Mouse (Mus musculus): ENCODE results near the gene Tph2.

Gene Tph2

GRCm38 (mm10) chr10:115143641-115144040 is 41.2 kb downstream of the Tph2 start:
- no peak for DNase-seq (ENCODE audit: low read depth, low spot score)

GRCm38 (mm10) chr10:115137016-115137415 is 47.8 kb downstream of the Tph2 start:
- no peak for DNase-seq (ENCODE audit: low read depth, low spot score)

- no peak for DNase-seq (ENCODE audit: low read depth, low spot score)
Observed at GRCm38 (mm10) chr10:115127907-115128306, 56.9 kb downstream of the Tph2 start.

- no peak for DNase-seq (ENCODE audit: low read depth, low spot score)
Observed at GRCm38 (mm10) chr10:115125550-115125949, 59.3 kb downstream of the Tph2 start.

GRCm38 (mm10) chr10:115125027-115125426 is 59.8 kb downstream of the Tph2 start:
- DNase-seq (ENCODE audit: low read depth, low spot score), result no peak

- no peak for DNase-seq (ENCODE audit: low read depth, low spot score)
Observed at GRCm38 (mm10) chr10:115107666-115108540, 76.9 kb downstream of the Tph2 start.

GRCm38 (mm10) chr10:115104175-115104574 is 80.6 kb downstream of the Tph2 start:
- no peak for DNase-seq (ENCODE audit: low read depth, low spot score)

GRCm38 (mm10) chr10:115099890-115100580 is 84.8 kb downstream of the Tph2 start:
- no peak for DNase-seq (ENCODE audit: low read depth, low spot score)

- DNase-seq (ENCODE audit: low read depth, low spot score), result peak; percentile 7
Observed at GRCm38 (mm10) chr10:115097163-115097562, 87.7 kb downstream of the Tph2 start.

- DNase-seq (ENCODE audit: low read depth, low spot score), result no peak
Observed at GRCm38 (mm10) chr10:115096191-115096590, 88.6 kb downstream of the Tph2 start.

GRCm38 (mm10) chr10:115078232-115078631 is 106.6 kb downstream of the Tph2 start:
- no peak for DNase-seq (ENCODE audit: low read depth, low spot score)

- no peak for DNase-seq (ENCODE audit: low read depth, low spot score)
Observed at GRCm38 (mm10) chr10:115069123-115069911, 115.5 kb downstream of the Tph2 start.

- no peak for DNase-seq (ENCODE audit: low read depth, low spot score)
Observed at GRCm38 (mm10) chr10:115063936-115064335, 120.9 kb downstream of the Tph2 start.

GRCm38 (mm10) chr10:115061498-115061897 is 123.3 kb downstream of the Tph2 start:
- no peak for DNase-seq (ENCODE audit: low read depth, low spot score)

- no peak for DNase-seq (ENCODE audit: low read depth, low spot score)
Observed at GRCm38 (mm10) chr10:115060759-115061158, 124.1 kb downstream of the Tph2 start.

- no peak for DNase-seq (ENCODE audit: low read depth, low spot score)
Observed at GRCm38 (mm10) chr10:115051602-115052001, 133.2 kb downstream of the Tph2 start.

GRCm38 (mm10) chr10:115050674-115051073 is 134.1 kb downstream of the Tph2 start:
- no peak for DNase-seq (ENCODE audit: low read depth, low spot score)

GRCm38 (mm10) chr10:115050178-115050577 is 134.6 kb downstream of the Tph2 start:
- DNase-seq (ENCODE audit: low read depth, low spot score), result no peak

- DNase-seq (ENCODE audit: low read depth, low spot score), result no peak
Observed at GRCm38 (mm10) chr10:115048565-115048964, 136.3 kb downstream of the Tph2 start.

- no peak for DNase-seq (ENCODE audit: low read depth, low spot score)
Observed at GRCm38 (mm10) chr10:115035748-115036147, 149.1 kb downstream of the Tph2 start.
